Mouse (Mus musculus) myocyte (in vitro differentiated cells): ENCODE measurements around the gene Myo9b.

ENCODE experiments used
- E2F4 ChIP-seq: IDR thresholded peaks from one replicate; pipeline ENCODE4 v1.6.1; 2011; ENCODE audit warnings: mild to moderate bottlenecking, control low read depth, moderate library complexity; ENCODE audit not compliant: insufficient read depth
- MAX ChIP-seq: IDR thresholded peaks from one replicate; pipeline ENCODE4 v1.6.1; 2011; ENCODE audit warnings: low read depth, mild to moderate bottlenecking, control low read depth
- POLR2A ChIP-seq: IDR thresholded peaks from one replicate; pipeline ENCODE4 v1.6.1; 2011; ENCODE audit warnings: low read depth, mild to moderate bottlenecking, control low read depth, moderate library complexity; ENCODE audit not compliant: insufficient read length
- POLR2AphosphoS2 ChIP-seq: IDR thresholded peaks from one replicate; pipeline ENCODE4 v1.6.1; 2011; ENCODE audit warnings: low read depth, control low read depth; ENCODE audit not compliant: insufficient read length
- SRF ChIP-seq: IDR thresholded peaks from one replicate; pipeline ENCODE4 v1.6.1; 2011; ENCODE audit warnings: low read depth; ENCODE audit not compliant: control insufficient read depth, insufficient read length
- TCF12 ChIP-seq: IDR thresholded peaks from one replicate; pipeline ENCODE4 v1.6.1; 2011; ENCODE audit warnings: mild to moderate bottlenecking, control low read depth; ENCODE audit not compliant: poor library complexity, insufficient read depth, severe bottlenecking
- USF1 ChIP-seq: IDR thresholded peaks from one replicate; pipeline ENCODE4 v1.6.1; 2011; ENCODE audit warnings: low read depth, mild to moderate bottlenecking, control low read depth, moderate library complexity

- no peak for TF ChIP-seq SRF
- TF ChIP-seq POLR2A: no peak
- no peak for TF ChIP-seq E2F4
- TF ChIP-seq USF1: no peak
- no peak for TF ChIP-seq TCF12
- TF ChIP-seq POLR2AphosphoS2: no peak
- TF ChIP-seq MAX: no peak
Measured at GRCm38 (mm10) chr8:71315972-71316371, 43.5 kb downstream of the Myo9b start.
